Mouse (Mus musculus) intestine, embryonic 16.5 days (tissue): Measurements from ENCODE around the gene Mrtfb. TPM values are rescaled to one million over a fixed set of nuclear protein-coding genes. Genes with fewer than 3 reads are reported as not detected.

Experiments
- ATAC-seq: fragments of 200-750 bp; cut with Nextera tagmentation; 2 replicates; pipeline ENCODE4 v1.8.0; 2017; ENCODE audit warnings: moderate TSS enrichment, moderate library complexity
- H3K27ac ChIP-seq: fragments of 300-500 bp; sonication (generic); 2 replicates; pipeline ENCODE4 v1.5.1; 2014; ENCODE audit warnings: mild to moderate bottlenecking, low read length
- H3K27me3 ChIP-seq: fragments of 300-500 bp; sonication (generic); replicated peaks from 2 replicates; pipeline ENCODE4 v1.6.1; 2014; ENCODE audit warnings: low read length, control low read depth, mixed read lengths; ENCODE audit not compliant: control insufficient read depth, insufficient read depth
- H3K36me3 ChIP-seq: fragments of 300-500 bp; sonication (generic); 2 replicates; pipeline ENCODE4 v1.6.1; 2014; ENCODE audit warnings: low read length, control low read depth; ENCODE audit not compliant: control insufficient read depth, insufficient read depth
- H3K4me1 ChIP-seq: fragments of 300-500 bp; sonication (generic); 2 replicates; pipeline ENCODE4 v1.6.1; 2014; ENCODE audit warnings: low read length, control low read depth, mixed read lengths; ENCODE audit not compliant: control insufficient read depth, insufficient read depth
- H3K4me2 ChIP-seq: fragments of 300-500 bp; sonication (generic); 2 replicates; pipeline ENCODE4 v1.6.1; 2014; ENCODE audit warnings: low read depth, low read length, control low read depth
- H3K4me3 ChIP-seq: fragments of 300-500 bp; sonication (generic); 2 replicates; pipeline ENCODE4 v1.5.1; 2014; ENCODE audit warnings: mild to moderate bottlenecking, low read length
- H3K9ac ChIP-seq: fragments of 300-500 bp; sonication (generic); 2 replicates; pipeline ENCODE4 v1.6.1; 2014; ENCODE audit warnings: low read depth, low read length
- H3K9me3 ChIP-seq: fragments of 300-500 bp; sonication (generic); 2 replicates; pipeline ENCODE4 v1.6.1; 2016; ENCODE audit warnings: low read length, control low read depth; ENCODE audit not compliant: control insufficient read depth
- WGBS: fragments of 180-500 bp; shearing (Covaris S2); extraction: QIAGEN DNeasy Blood & Tissue Kit; methylation state at CpG from one replicate; pipeline ENCODE4 v1.1.7; 2014; 5-methylcytosine and 5-hydroxymethylcytosine counted together
- polyA plus RNA-seq: library from polyadenylated mRNA; unstranded; fragments of >200 nt; fragmentation: Nextera tagmentation; extraction: Ambion mirVana; gene quantifications from 2 replicates; pipeline ENCODE4 v1.2.1, GENCODE M21; 2015

The Mrtfb gene
- polyA plus RNA-seq, 1 experiment from 2014 or later: 15.2 TPM

GRCm38 (mm10) chr16:13357806-13358679 is 101.8 kb downstream of the Mrtfb start:
- H3K4me1 ChIP-seq: peaks cover 38% of the 10 kb centered on the region
- H3K27ac ChIP-seq: peak overlapping the region; percentile 73
- no peaks in the 10 kb centered on the region for H3K27me3 ChIP-seq
- ATAC-seq: peak; percentile 84
- H3K36me3 ChIP-seq: no peaks in the 10 kb centered on the region
- H3K4me2 ChIP-seq: peak overlapping the region; percentile 45
- H3K9me3 ChIP-seq: no peaks in the 10 kb centered on the region
- peak overlapping the region; percentile 25 for H3K4me3 ChIP-seq
- peak overlapping the region; percentile 21 for H3K9ac ChIP-seq
- WGBS: 10% methylated on average over 15 of the region's 15 CpGs

GRCm38 (mm10) chr16:13358741-13359140 is 102.5 kb downstream of the Mrtfb start:
- H3K9me3 ChIP-seq: no peaks in the 10 kb centered on the region
- peak overlapping the region; percentile 21; the same call in 1 of the 2 replicates for H3K9ac ChIP-seq
- H3K4me3 ChIP-seq: 0 out of 2 replicates have a peak overlapping the region, but pooled peaks have one; percentile 25
- H3K36me3 ChIP-seq: no peaks in the 10 kb centered on the region
- H3K4me2 ChIP-seq: no peak overlapping the region; the same call in 1 of the 2 replicates
- peak overlapping the region; percentile 73 for H3K27ac ChIP-seq
- ATAC-seq: no peak
- no peaks in the 10 kb centered on the region for H3K27me3 ChIP-seq
- H3K4me1 ChIP-seq: peaks cover 38% of the 10 kb centered on the region

- H3K4me1 ChIP-seq: peaks cover 31% of the 10 kb centered on the region
- H3K4me2 ChIP-seq: no peak overlapping the region
- no peaks in the 10 kb centered on the region for H3K9me3 ChIP-seq
- H3K9ac ChIP-seq: no peak overlapping the region
- H3K4me3 ChIP-seq: no peak overlapping the region
- no peak overlapping the region for H3K27ac ChIP-seq
- H3K36me3 ChIP-seq: no peaks in the 10 kb centered on the region
- no peaks in the 10 kb centered on the region for H3K27me3 ChIP-seq
- no peak for ATAC-seq
- 34% methylated on average over 9 of the region's 9 CpGs for WGBS
Measured at GRCm38 (mm10) chr16:13359405-13359858, 103.2 kb downstream of the Mrtfb start.

GRCm38 (mm10) chr16:13360208-13360607 is 103.9 kb downstream of the Mrtfb start:
- Histone ChIP-seq H3K9me3 (no peaks in the 10 kb centered on the region), H3K4me2 (no peak overlapping the region), H3K36me3 (no peaks in the 10 kb centered on the region), H3K4me3 (no peak overlapping the region), H3K9ac (no peak overlapping the region), H3K27ac (no peak overlapping the region), H3K4me1 (peaks cover 30% of the 10 kb centered on the region), H3K27me3 (no peaks in the 10 kb centered on the region)
- ATAC-seq: peak; percentile 24; the same call in 1 of the 2 replicates

- Histone ChIP-seq H3K27ac (no peak overlapping the region), H3K27me3 (no peaks in the 10 kb centered on the region), H3K36me3 (no peaks in the 10 kb centered on the region), H3K9ac (no peak overlapping the region), H3K4me3 (no peak overlapping the region), H3K9me3 (no peaks in the 10 kb centered on the region), H3K4me1 (peaks cover 30% of the 10 kb centered on the region), H3K4me2 (no peak overlapping the region)
- ATAC-seq: no peak
- 77% methylated on average over 5 of the region's 5 CpGs for WGBS
Measured at GRCm38 (mm10) chr16:13360835-13361234, 104.6 kb downstream of the Mrtfb start.

- Histone ChIP-seq H3K36me3 (no peaks in the 10 kb centered on the region), H3K27ac (no peak overlapping the region), H3K4me3 (no peak overlapping the region), H3K4me1 (peaks cover 22% of the 10 kb centered on the region), H3K4me2 (no peak overlapping the region), H3K27me3 (no peaks in the 10 kb centered on the region), H3K9ac (no peak overlapping the region), H3K9me3 (no peaks in the 10 kb centered on the region)
- no peak for ATAC-seq
- WGBS: 74% methylated on average over 5 of the region's 5 CpGs
Measured at GRCm38 (mm10) chr16:13363141-13363540, 106.9 kb downstream of the Mrtfb start.

GRCm38 (mm10) chr16:13364145-13364544 is 107.9 kb downstream of the Mrtfb start:
- Histone ChIP-seq H3K27me3 (no peaks in the 10 kb centered on the region), H3K4me3 (no peak overlapping the region), H3K36me3 (no peaks in the 10 kb centered on the region), H3K9ac (no peak overlapping the region), H3K9me3 (no peaks in the 10 kb centered on the region), H3K4me1 (peaks cover 15% of the 10 kb centered on the region), H3K27ac (no peak overlapping the region), H3K4me2 (no peak overlapping the region)
- 63% methylated on average over 3 of the region's 3 CpGs for WGBS
- no peak for ATAC-seq

- Histone ChIP-seq H3K27ac (no peak overlapping the region), H3K36me3 (no peaks in the 10 kb centered on the region), H3K4me2 (no peak overlapping the region), H3K4me3 (no peak overlapping the region), H3K9me3 (no peaks in the 10 kb centered on the region), H3K4me1 (peaks cover 10% of the 10 kb centered on the region), H3K27me3 (no peaks in the 10 kb centered on the region), H3K9ac (no peak overlapping the region)
- WGBS: 48% methylated on average over 1 of the region's 1 CpGs
- no peak for ATAC-seq
Measured at GRCm38 (mm10) chr16:13366256-13366655, 110.0 kb downstream of the Mrtfb start.

GRCm38 (mm10) chr16:13366802-13367465 is 110.7 kb downstream of the Mrtfb start:
- no peaks in the 10 kb centered on the region for H3K36me3 ChIP-seq
- H3K9me3 ChIP-seq: no peaks in the 10 kb centered on the region
- WGBS: 17% methylated on average over 4 of the region's 4 CpGs
- H3K4me2 ChIP-seq: no peak overlapping the region
- H3K9ac ChIP-seq: no peak overlapping the region
- no peaks in the 10 kb centered on the region for H3K27me3 ChIP-seq
- H3K27ac ChIP-seq: no peak overlapping the region
- ATAC-seq: peak; percentile 30; the same call in 1 of the 2 replicates
- H3K4me1 ChIP-seq: peaks cover 16% of the 10 kb centered on the region
- H3K4me3 ChIP-seq: no peak overlapping the region
